Mouse (Mus musculus) 416B (cell line): Measurements from ENCODE around the gene Dcdc2a.
A peak's percentile ranks its signal among the peaks of the same experiment; 100 is the strongest.

Source experiments
- DNase-seq: peaks from one replicate; pipeline ENCODE4 v3.0.0; 2011; ENCODE audit warnings: low read depth

Dcdc2a gene

DNA sequence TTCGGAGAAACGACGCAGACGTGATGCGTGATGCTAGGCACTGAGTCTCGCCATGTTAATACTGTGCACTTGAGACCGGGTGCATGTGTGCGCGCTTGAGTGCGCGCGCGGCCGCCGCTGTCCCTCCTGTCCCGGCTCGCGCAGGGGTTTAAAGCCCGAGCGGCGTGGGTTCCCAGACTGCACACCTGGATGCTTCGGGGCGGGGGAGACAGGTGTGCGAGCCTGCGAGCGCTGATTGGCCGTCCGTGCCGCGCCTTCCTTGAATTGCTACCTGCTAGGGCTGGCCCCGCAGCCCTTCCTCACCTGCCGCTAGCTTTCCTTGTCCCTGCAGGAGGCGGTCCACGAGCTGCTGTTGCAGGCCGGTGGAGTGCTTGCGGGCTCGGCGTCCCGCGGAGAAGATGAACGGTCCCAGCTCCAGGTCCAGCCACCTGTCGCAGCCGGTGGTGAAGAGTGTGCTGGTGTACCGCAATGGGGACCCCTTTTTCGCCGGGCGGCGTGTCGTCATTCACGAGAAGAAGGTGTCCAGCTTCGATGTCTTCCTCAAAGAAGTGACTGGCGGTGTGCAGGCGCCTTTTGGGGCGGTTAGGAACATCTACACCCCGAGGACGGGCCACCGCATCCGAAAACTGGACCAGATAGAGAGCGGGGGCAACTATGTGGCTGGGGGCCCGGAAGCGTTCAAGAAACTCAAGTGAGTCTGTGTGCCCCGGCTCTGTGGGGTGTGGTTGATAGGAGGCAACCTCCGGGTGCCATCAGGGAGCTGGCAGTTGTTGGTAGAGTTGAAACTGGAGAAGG lies at the start of gene Dcdc2a:
TSS of gene Dcdc2a (plus strand) at position 132 of the 795 bp plus-strand sequence.
- DNase-seq, result no peak

DNA sequence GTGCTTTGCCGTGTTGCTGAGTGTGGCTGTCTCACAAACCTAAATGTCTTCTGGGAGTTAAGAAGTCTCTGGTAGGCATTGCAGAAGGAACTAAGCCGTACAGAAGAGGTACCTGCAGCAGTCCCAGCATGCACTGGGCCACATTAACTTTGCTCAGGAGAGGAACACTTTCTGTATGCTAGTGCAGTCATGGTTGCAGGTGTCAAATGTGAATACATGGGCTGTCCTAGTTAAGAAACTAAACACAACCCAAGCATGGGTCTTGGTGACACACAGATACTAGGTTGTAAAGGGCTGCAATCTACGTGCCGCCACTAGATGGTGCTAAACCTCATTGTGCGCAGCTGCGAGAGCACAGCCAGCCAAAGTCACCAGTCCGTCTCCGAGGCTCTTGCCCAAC lies 48.7 kb upstream of the Dcdc2a start:
- no peak for DNase-seq

DNA sequence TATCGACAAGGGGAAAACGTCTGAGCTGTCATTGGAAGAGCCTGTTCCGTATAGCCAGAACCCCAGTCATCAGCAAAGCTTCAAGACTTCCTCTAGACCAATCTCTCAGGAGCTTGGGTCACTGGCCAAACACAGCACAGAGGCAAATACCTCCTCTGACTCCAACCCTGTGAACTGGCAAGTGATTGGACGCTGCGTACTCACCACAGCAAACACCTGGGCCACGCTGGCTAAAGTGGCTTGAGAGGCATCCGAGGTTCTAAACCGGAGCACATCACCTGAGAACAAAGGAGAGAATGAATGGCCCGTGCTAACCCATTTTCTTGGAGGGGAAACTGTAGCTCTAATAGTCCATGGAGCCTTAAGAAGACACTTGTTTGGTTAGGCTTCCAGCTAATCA lies 37.5 kb upstream of the Dcdc2a start:
- no peak for DNase-seq

DNA sequence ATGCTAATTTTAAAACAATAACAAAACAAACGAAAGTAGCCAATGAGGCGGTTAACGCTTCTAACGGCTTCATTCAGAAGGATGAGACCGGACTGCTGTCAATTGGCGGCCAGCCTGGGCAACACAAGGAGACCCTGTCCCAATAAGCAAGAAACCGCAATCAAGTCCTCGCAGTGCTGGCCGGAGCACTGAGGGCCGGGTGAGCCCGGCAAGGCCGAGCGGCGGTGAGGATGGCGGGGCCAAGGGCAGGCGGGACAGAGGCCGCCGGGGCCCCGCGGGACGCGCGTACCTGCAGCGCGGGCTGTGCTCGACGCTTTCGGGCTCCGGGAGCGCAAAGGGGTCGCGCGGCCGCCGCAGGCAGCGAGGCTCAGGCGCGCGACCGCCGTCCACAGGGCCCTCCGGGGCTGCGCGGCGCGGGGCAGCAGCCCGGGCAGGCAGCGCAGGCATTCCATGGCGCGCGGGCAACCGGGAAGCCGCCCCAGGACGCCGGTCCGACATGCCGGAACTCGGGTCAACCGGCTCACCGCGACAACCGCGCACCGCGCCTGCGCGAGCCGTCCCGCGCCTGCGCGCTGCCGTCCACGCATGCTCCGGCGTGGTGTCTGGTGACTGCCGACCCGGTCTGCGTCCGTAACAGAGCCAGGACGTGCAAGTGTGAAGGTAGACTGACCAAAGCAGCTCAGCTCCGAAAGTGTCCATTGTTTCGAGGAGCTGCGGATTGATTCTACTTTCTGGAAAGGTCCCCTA lies 35.8 kb upstream of the Dcdc2a start, which contains the start of gene Mrs2:
TSS of gene Mrs2 (minus strand) at position 587 of the 747 bp plus-strand sequence.
- DNase-seq, result peak; percentile 89

DNA sequence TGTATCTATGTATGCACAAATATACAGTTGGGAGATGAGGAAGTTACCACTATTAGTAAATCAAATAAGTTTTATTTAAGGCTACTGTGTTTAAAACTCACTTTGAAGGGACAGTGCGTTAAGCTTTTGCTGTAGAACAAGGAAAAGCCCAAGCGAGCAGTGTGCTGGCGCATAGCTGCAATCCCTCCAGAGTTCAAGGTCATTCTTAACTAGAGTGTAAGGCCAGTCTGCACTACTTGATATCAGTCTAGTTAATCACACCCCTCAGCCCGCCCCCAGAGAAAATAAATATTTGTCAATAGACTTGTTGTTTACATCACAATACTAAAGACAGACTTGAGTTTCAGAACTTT lies 35.3 kb upstream of the Dcdc2a start:
- no peak for DNase-seq

DNA sequence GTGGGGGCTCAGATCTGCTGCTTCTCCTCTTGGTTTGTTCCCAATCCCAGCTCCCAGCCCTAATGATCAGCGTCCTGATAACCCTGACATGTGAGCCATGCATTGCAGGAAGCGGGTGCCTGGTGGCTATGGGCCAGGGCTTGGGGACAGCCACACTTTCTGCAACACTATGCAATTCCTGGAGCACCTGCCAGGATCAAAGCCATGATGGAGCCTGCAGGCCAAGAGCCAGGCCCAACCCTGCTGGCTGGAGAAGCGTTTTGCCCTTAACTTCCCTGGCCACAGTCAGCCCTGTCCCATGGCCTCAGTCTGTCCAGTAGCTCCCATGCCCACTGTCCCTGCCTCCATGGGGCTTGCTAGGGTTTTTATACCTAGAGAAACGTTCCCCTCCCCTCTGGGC lies 33.4 kb upstream of the Dcdc2a start:
- no peak for DNase-seq

DNA sequence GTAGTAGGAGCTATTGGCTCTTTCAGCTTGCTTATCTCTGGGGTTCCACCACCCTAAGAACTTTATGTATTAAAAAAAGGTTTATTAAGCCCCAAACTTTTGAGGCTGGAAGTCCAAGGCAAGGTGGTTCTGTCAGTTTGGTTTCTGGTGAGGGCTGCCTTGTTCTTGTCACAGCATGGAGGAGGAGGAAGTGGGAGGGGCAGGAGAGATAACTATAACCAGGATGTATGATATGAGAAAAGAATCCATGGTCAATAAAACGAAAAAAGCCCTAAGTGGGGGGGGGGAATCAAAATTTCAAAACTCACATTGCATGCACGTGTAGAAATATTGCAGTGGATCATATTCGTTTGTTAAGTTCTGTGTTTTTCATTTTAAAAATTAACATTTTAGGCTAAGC lies 32.7 kb upstream of the Dcdc2a start:
- DNase-seq, result no peak

DNA sequence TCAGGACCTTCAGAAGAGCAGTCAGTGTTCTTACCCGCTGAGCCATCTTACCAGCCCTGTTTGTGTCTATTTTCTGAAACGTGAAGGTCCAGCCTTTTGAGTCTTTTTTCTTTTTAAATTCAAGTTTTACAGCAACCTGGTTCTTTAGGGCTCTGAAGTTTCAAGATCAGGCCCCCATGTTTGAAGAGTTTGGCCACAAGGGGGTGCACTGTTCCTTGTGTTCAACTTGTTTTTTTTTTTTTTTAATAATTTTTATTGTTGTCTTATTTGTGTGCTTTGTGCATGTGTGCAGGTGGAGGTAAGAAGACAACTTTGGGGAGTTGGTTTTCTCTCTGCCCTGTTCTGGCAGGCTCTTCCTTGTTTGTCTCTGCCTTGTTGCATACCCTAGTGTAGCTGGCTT lies 31.1 kb upstream of the Dcdc2a start:
- peak; percentile 69 for DNase-seq

DNA sequence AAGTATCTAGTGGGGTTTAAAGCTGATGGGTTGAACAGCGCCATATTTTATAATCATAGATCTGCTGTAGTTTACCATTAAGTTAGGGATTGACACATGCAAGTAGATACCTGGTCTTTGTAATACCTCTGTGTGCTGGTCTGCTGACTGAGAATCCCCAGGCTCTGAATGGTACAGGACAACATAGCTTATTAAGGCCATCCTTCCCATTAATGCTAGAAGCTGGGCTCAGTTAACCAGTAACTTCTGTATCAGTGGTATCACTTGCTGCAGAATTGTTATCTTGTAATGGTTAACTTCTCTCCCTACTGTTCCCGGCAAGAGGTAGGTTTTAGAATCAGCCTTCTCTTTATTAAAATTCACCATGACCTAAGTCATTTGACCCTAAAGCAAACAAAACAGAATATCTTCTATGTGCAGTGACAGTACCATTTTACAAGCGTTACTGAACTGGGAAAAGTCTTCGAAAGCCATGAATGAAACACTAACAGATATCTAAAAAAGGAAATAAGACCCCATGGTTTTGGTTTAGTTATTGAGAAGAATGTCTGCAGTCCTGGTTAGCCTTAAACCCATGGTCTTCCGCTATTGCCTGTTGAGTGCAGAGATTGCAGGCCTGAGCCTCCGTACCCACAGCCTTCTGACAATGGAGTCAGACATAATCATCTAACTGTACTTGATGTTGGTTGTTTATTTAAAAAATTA lies 29.2 kb upstream of the Dcdc2a start:
- DNase-seq, result no peak

DNA sequence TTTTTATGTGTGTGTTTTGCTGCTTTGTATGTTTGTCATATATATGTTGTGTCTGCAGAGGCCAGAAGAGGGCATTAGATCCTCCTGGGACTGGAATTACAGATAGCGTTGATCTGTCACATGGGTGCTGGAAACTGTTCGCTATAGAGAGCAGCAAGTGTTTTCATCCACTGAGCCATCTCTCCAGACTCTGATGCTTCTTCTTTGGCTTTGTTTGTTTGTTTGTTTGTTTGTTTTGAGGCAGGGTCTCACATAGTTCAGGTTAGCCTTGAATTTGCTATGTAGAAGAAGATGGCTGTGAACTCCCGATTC lies 28.7 kb upstream of the Dcdc2a start:
- DNase-seq, result no peak

DNA sequence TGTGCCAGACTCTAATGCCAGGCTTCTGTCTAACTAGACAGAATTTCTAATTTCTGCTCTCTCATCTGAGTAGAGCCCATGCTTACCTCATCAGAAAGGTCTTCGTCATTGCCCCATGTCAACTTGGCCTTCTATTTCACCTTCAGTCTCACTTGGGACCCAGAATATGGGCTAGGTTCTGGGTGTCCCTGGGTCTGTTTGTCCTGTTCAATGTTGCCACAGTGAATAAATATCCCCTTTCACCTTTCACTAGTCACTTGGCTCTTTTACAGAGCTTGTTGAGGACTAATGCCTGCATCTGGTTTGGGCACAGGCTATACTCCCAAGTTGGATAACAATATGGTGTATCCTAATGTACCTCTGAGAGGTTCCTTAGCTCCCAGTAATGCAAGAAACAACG lies 16.3 kb upstream of the Dcdc2a start:
- no peak for DNase-seq

DNA sequence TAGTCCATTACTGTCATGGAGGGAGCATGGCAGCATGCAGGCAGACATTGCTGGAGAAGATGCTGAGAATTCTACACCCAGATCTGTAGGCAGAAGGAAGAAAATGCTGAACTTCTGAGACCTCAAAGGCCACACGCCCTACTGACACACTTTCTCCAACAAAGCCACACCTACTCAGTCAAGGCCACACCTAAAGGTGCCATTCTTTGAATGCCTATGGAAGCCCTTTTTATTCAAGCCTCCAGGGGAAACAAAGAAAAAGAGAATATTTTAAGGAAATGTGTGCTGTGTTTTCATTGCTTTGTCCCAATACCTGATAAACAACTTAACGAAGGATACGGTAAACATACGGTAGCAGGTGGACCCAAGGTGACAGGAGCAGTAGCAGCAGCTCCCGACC lies 3.1 kb upstream of the Dcdc2a start:
- DNase-seq, result no peak

DNA sequence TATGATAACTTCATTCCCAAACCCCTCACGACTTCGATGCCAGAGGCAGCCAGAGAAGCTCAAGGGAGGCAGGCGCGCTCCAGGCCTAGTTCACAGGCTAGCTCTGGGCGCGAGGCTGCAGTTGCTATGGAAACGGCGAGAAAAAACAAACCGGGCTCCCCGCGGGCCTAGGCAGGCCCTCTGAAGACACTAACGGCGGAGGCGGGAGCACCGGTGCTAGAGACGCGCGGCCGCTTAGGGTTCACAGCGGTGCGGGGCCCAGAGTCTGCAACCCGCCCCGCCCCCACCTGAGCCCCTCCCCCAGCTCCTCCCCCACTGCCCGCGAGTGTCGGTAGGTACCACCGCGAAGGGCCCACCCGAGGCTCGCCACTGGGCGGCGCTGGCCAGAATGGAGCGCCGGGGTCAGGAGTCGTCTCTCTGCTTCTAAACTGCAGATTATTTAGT lies 671 bp upstream of the Dcdc2a start:
- no peak for DNase-seq

DNA sequence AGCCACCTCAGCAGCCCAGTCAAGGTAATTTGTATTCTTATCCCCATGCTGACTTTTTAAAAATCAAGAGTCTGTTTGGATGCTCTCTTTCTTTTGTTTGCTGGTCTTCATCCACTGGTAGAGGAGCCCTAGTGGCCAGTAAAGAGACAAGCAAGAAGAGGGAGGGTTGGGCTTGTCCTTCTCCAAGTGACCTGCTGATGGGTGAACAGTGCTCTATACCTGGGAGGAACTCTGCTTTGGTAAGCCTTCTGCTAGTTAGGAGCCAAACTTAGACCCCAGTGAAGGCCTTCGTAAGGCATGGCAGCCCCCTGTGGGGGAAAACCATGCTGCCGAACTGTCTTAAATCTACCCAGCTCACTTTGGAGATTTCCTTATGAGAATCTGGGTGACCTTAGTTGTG lies 10.9 kb downstream of the Dcdc2a start:
- DNase-seq, result no peak

DNA sequence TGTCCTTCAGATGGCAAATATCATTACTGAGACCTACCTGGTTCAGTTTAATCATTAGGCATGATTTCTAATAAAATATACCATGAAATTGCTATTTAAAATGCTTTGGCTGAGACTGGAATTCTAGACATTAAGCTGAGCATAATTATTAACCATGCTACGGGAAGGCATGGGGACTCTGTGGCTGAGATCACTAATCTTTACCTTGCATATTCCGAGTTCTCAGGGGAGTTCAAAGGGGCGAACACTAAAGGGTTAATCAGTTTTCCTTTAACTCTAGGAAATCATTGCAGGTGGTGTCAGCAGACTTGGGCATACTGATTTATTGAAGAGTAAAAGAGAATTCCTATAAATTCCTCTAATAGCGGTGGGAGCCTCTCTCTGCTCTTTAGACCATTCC lies 11.4 kb downstream of the Dcdc2a start:
- no peak for DNase-seq

DNA sequence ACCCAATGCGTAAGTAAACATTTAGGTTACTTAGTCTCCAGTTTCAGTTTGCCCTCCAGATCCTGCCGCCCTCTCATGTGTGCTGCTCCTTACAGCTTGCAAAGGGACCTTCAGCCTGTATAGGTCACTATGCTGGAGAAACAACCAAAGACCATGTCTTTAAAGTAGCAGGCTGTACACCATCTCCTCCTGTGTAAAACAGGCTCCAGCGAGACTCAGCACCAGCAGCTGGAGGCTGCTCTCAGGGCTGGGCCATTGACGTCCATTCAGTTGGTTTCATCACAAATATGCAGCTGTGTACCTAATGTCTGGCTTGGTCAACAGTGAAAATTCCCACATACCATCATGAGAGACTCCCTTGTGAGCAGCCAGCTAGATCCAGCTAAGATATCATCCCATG lies 14.0 kb downstream of the Dcdc2a start:
- DNase-seq, result no peak

DNA sequence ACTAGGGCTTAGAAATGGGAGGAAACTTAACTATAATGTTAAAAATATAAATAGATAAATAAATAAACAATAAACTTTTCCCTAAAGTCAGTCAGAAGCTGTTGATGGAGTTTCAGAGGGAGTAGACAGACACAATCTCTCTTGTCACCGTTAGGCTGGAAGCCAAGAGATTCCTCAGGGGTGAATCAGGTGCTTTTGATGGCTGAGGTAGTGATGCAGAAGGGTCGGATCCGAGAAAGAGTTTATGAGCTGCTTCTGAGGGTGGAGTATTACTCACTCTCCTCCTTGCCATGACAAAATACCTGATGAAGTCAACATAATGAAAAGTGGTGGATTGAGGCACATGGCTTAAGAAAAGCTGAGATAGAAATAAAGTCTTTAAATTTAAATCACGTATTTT lies 15.0 kb downstream of the Dcdc2a start:
- no peak for DNase-seq

DNA sequence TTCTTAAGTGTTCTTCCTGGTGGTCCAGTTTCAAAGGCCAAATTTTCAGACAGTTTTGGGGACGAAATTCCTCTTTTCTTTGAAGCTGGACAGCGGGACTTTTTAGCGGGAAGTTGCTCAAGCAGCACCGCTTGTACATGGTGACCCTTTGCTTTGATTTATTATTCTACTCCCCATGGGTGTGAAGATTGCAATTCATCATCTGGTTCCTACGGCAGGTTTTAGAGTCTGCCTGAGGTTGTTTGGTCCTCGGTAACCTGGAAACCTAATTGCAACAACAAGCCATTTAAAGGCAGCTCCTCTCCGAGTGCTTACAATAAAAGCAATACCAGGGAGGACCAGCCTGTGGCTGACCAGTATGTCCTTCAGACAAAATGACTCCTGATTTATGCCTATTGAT lies 21.5 kb downstream of the Dcdc2a start:
- no peak for DNase-seq

DNA sequence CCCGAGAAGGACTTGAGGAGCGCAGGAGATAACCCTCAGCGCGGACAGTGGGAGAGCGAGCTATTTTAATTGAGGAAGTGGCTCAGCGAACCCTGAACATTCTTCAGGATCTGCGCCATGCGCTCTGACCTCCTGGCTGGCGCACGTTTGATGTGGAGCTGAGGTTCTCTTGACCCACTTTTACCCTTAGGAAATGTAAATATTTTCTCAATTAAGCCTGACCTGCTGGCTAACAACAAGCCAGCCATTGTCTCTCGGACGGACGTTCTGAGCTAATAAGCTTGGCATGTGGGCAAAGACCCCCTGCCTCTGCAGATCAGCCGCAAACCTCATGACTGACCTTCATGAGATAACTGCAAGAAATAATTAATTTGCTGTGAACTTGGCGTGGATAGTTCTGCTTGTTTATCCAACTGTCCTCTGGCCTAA lies 27.4 kb downstream of the Dcdc2a start:
- no peak for DNase-seq

DNA sequence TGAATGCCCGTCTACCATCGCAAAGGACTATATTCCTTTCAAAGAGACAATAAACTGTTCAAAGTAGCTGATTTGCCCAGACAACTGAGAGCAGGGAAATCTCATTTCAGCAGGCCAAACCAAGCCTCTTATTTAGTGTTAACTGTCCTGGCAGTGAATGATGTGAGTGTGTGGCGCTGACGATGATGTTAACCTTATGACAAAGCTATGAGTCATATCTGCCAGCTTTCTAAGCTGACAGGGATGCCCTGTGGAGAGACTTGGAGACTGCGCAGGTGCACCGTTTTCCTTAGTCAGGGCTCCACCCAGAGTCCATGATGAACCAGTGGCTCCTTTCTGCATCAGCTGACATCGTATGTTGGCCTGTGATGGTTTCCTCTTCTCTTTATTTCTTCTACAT lies 29.3 kb downstream of the Dcdc2a start:
- DNase-seq, result peak; percentile 35

DNA sequence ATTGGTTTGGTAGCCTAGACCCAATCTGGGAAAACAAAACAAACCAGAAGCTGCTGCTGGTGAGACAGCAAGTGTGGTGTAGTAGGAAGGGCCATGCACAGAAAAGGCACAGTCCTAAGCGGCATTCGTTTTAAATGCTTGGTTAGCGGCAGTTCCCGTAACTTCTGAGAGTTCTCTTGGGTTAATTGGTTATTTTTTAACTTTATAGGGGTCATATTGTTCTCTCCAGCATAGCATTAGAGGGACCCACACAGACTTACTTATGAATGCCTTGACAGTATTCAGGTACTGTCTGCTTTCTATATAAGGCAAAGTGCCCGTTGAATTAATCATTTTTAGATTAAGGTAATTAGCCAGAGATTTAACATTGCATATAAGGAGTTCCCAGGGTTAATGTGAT lies 35.5 kb downstream of the Dcdc2a start:
- DNase-seq, result no peak

DNA sequence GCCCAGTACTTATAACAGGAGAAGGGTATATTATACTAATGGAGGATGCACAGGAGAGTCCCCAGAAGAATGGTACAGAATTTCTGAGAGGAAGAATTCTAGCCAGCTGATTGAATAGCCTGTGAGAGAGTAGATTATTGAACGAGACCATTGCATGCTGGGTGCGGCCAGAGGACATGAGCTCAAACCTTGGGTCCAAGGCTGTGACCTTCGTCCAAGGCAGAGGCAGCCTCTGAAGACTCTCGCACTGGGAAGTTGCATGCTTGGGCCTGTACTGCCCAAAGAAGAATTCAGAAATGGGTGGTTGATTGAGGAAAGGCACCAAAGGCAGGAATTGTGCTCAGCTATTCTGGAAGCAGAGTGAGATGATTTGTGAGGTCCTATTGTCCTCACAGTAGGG lies 38.0 kb downstream of the Dcdc2a start:
- no peak for DNase-seq

DNA sequence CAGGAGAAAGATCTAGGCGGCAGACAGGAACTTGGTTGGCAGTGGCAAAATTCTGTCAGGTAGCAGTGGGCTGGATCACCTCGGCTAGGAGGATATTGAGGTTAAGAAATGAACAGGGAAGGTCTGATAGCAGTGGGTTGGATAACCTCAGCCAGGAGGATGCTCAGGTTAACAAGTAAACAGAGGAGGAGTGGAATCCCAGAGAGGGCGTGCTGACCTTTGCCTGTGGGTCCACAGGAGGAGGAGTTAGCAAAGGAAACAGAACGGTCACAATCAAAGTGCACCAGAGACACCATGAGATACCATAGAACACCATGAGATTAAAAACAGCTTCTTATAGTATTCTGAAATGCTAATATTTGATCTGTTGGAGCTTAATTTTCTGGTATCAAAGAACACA lies 38.6 kb downstream of the Dcdc2a start:
- no peak for DNase-seq
